Mouse (Mus musculus) ES-E14 (cell line): Measurements from ENCODE around the gene Sdc3.

Experiments
- CHD2 ChIP-seq: IDR thresholded peaks from 2 replicates; pipeline ENCODE4 v1.6.1; 2014; ENCODE audit warnings: mild to moderate bottlenecking, low read depth, low read length, inconsistent platforms
- HCFC1 ChIP-seq: IDR thresholded peaks from 2 replicates; pipeline ENCODE4 v1.6.1; 2012; ENCODE audit warnings: low read length, inconsistent platforms, borderline replicate concordance; ENCODE audit not compliant: insufficient read depth
- MAFK ChIP-seq: IDR thresholded peaks from 2 replicates; pipeline ENCODE4 v1.6.1; 2014; ENCODE audit warnings: mild to moderate bottlenecking, low read depth, low read length, inconsistent platforms; ENCODE audit not compliant: insufficient read depth
- ZNF384 ChIP-seq: IDR thresholded peaks from 2 replicates; pipeline ENCODE4 v1.6.1; 2012; ENCODE audit warnings: low read depth, low read length, inconsistent platforms

GRCm38 (mm10) chr4:130774822-130775221, 17.5 kb upstream of the Sdc3 start:
- no peak for TF ChIP-seq ZNF384
- no peak for TF ChIP-seq CHD2
- TF ChIP-seq MAFK: no peak
- no peak for TF ChIP-seq HCFC1
